Mouse (Mus musculus): Measurements from ENCODE around the gene Lin52. TPM values are rescaled to one million over a fixed set of nuclear protein-coding genes. Genes with fewer than 3 reads are reported as not detected.

Gene Lin52
- polyA plus RNA-seq (2012; rRNA removed): 31.1 and 34.7 TPM in 2 replicates

GRCm38 (mm10) chr12:84450718-84451646 lies at the start of gene Lin52, which contains the start of gene Aldh6a1:
Gene Lin52, plus strand, starts transcription at chr12:84451422.
Gene Aldh6a1, minus strand, starts transcription at chr12:84451004.
- TF ChIP-seq CTCF (IDR thresholded peaks at IDR 0.05; ENCODE audit: borderline replicate concordance, insufficient read depth, low read depth, low read length) (no peak), POLR2A (IDR thresholded peaks at IDR 0.05; ENCODE audit: borderline replicate concordance, insufficient read depth, low read length) (peak; percentile 97)
- Histone ChIP-seq H3K4me3 (replicated peaks; ENCODE audit: insufficient read depth, low read depth, low read length) (peak within 1 kb of the TSS; percentile 77), H3K27ac (ENCODE audit: insufficient read depth, low read length) (peak within 1 kb of the TSS; percentile 1; the same call in 1 of the 2 replicates), H3K4me1 (ENCODE audit: control insufficient read depth, insufficient read depth, low read length) (no peaks in the 10 kb centered on the region), H3K27me3 (ENCODE audit: control insufficient read depth, insufficient read depth, low read length) (no peaks in the 10 kb centered on the region)
- peak; percentile 95 to 99 for DNase-seq
- under 1% methylated on average over 49 of the region's 49 CpGs for WGBS

DNA sequence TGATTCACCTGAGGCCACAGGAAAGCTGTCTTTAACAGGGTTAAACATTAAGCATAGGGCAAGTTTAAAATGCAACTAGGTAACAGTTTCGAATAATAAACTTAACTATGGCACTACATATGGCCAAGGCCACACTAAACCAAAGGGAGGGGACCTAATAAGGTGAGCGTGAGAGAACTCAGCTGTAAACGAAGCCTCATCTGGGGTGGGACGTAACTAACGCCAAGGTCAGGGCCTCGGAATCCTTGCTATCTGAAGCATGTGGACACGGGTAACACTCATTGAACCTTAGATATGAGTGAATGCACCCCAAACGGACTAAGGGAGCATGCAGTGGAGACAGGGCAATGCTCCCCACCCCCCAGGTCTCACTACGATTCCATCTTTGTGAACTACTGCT lies 48.3 kb upstream of the Lin52 start:
- no peak for TF ChIP-seq CTCF (IDR thresholded peaks at IDR 0.05; ENCODE audit: borderline replicate concordance, insufficient read depth, low read depth, low read length)
- TF ChIP-seq POLR2A (IDR thresholded peaks at IDR 0.05; ENCODE audit: borderline replicate concordance, insufficient read depth, low read length): no peak
- no peak overlapping the region for H3K4me3 ChIP-seq (replicated peaks; ENCODE audit: insufficient read depth, low read depth, low read length)
- no peak overlapping the region for H3K27ac ChIP-seq (ENCODE audit: insufficient read depth, low read length)
- WGBS: 78% methylated on average over 9 of the region's 9 CpGs
- H3K27me3 ChIP-seq (ENCODE audit: control insufficient read depth, insufficient read depth, low read length): no peaks in the 10 kb centered on the region
- no peaks in the 10 kb centered on the region for H3K4me1 ChIP-seq (ENCODE audit: control insufficient read depth, insufficient read depth, low read length)
- DNase-seq: no peak

GRCm38 (mm10) chr12:84404541-84404940 lies 46.7 kb upstream of the Lin52 start:
- Histone ChIP-seq H3K27ac (ENCODE audit: insufficient read depth, low read length) (no peak overlapping the region), H3K4me1 (ENCODE audit: control insufficient read depth, insufficient read depth, low read length) (no peaks in the 10 kb centered on the region; the same call in 1 of the 2 replicates), H3K4me3 (replicated peaks; ENCODE audit: insufficient read depth, low read depth, low read length) (no peak overlapping the region), H3K27me3 (ENCODE audit: control insufficient read depth, insufficient read depth, low read length) (no peaks in the 10 kb centered on the region)
- WGBS: 73% methylated on average over 6 of the region's 6 CpGs
- no peak for DNase-seq
- no peak for TF ChIP-seq POLR2A (IDR thresholded peaks at IDR 0.05; ENCODE audit: borderline replicate concordance, insufficient read depth, low read length)

DNA sequence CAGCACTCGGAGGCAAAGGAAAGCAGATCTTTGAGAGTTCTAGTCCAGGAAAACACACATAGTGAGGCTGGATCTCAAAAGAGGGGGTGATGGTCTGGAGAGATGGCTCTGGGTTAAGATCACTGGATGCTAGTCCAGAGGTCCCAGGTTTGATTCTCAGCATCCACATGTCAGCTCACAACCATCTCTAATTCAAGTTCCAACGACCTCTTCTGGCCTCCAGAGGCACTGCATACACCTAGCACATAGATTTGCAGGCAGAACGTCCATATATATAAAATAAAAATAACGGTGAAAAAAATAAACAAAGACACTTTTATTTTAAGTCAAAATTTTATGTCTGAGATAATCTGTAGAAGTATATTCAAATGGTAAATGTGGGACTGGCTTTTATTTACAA lies 44.0 kb upstream of the Lin52 start:
- no peak for DNase-seq
- Histone ChIP-seq H3K27ac (ENCODE audit: insufficient read depth, low read length) (no peak overlapping the region), H3K4me1 (ENCODE audit: control insufficient read depth, insufficient read depth, low read length) (no peaks in the 10 kb centered on the region; the same call in 1 of the 2 replicates), H3K27me3 (ENCODE audit: control insufficient read depth, insufficient read depth, low read length) (no peaks in the 10 kb centered on the region), H3K4me3 (replicated peaks; ENCODE audit: insufficient read depth, low read depth, low read length) (no peak overlapping the region)
- no peak for TF ChIP-seq POLR2A (IDR thresholded peaks at IDR 0.05; ENCODE audit: borderline replicate concordance, insufficient read depth, low read length)
- no peak for TF ChIP-seq CTCF (IDR thresholded peaks at IDR 0.05; ENCODE audit: borderline replicate concordance, insufficient read depth, low read depth, low read length)
- 70% methylated on average over 4 of the region's 4 CpGs for WGBS

DNA sequence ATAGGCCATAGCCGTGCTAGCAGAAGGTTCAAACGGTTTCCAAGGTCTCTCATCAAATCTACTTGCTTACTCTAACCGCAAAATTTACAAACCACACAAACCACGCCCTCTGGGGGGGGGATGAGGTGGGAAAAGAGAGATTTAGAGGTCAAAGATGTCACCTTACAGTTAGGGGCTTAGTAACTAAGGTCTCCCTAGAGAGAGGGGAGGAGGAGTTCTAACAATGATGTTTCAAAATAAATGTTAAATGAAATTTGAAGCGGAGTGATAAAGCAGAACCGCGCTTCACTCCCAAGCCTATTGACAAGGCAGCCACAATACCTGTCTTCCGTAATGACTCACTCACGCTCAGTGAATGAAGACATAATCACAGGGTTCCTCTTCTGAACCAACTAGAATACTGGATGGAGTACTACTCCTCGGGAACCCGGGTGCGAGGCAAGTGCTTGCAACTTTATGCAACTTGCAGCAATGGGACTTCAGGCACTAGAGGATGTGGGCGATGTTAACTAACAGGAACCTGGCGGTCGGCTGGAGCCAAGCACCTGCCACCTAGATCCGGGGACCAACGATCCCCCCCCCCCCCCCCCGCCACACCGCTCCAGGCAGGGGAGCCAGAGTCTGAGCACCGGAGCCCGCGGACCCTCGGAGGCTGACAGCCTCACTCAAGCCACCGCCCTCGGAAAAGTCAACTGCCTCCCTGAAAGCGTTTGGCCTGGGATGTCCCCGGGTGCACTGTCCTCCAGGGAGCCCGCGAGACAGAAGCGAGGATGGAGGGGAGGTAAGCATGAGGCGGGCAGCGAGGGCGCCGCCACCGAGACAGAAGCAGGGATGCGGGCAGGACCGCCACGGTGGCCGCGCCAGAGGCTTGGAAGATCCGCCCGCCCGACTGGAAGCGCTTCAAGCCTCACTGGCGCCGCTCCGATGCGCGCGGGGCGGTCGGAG lies 43.1 kb upstream of the Lin52 start:
- H3K4me3 ChIP-seq (replicated peaks; ENCODE audit: insufficient read depth, low read depth, low read length): peak overlapping the region; percentile 80
- under 1% methylated on average over 52 of the region's 52 CpGs for WGBS
- no peaks in the 10 kb centered on the region; the same call in 1 of the 2 replicates for H3K4me1 ChIP-seq (ENCODE audit: control insufficient read depth, insufficient read depth, low read length)
- peak; percentile 26 to 49 for DNase-seq
- H3K27me3 ChIP-seq (ENCODE audit: control insufficient read depth, insufficient read depth, low read length): no peaks in the 10 kb centered on the region
- 0 out of 2 replicates have a peak, but pooled peaks have one; percentile 2 for TF ChIP-seq CTCF (IDR thresholded peaks at IDR 0.05; ENCODE audit: borderline replicate concordance, insufficient read depth, low read depth, low read length)
- no peak for TF ChIP-seq POLR2A (IDR thresholded peaks at IDR 0.05; ENCODE audit: borderline replicate concordance, insufficient read depth, low read length)
- H3K27ac ChIP-seq (ENCODE audit: insufficient read depth, low read length): peak overlapping the region; percentile 83

DNA sequence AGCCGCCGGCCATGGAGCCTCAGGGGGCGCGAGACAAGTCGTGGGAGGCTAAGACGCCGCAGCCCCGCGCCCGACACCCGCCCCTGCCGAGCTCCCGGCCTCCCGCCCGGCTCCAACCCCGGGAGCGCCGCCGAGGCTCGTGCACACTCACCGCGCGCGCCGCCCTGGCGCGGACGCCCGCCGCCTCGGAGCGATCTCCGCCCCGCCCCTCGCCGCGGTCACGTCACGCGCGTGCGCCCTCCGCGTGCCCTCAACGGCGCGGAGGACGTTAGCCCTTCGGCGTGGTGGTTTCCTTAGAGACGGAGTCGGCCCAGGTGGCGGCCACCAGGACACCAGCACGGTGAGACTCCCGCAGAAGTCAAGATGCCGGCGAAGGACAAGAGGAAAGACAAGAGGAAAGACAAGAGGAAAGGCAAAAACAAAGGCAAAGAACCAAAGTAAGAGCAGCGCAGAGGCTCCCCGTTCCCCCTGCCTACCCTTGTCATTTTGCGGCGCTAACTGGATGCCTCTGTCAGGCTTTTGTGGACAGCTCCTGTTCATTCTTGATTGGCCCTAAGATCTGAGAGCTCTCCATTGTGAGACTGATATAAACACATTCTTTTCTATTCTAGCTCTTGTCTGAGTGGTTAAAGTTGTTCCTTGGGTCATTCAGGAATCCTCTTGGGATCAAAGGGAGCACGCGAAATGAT lies 42.3 kb upstream of the Lin52 start, which contains the start of the genes Entpd5 and Bbof1:
Gene Entpd5 (minus strand): TSS at position 211 of the 689 bp plus-strand sequence.
Gene Bbof1 (plus strand): TSS at position 253 of the 689 bp plus-strand sequence.
- peak; percentile 94 to 95 for DNase-seq
- 1% methylated on average over 63 of the region's 63 CpGs for WGBS
- Histone ChIP-seq H3K4me1 (ENCODE audit: control insufficient read depth, insufficient read depth, low read length) (no peaks in the 10 kb centered on the region; the same call in 1 of the 2 replicates), H3K27me3 (ENCODE audit: control insufficient read depth, insufficient read depth, low read length) (no peaks in the 10 kb centered on the region), H3K27ac (ENCODE audit: insufficient read depth, low read length) (peak within 1 kb of the TSS; percentile 83), H3K4me3 (replicated peaks; ENCODE audit: insufficient read depth, low read depth, low read length) (peak within 1 kb of the TSS; percentile 80)
- no peak for TF ChIP-seq CTCF (IDR thresholded peaks at IDR 0.05; ENCODE audit: borderline replicate concordance, insufficient read depth, low read depth, low read length)
- TF ChIP-seq POLR2A (IDR thresholded peaks at IDR 0.05; ENCODE audit: borderline replicate concordance, insufficient read depth, low read length): peak; percentile 64; the same call in 1 of the 2 replicates

Measured in cerebellum, adult 2 months (tissue).